Mouse (Mus musculus): ENCODE data around the gene Gabrb1. TPM values are rescaled to one million over a fixed set of nuclear protein-coding genes. Genes with fewer than 3 reads are reported as not detected.

Gabrb1 gene
- polyA plus RNA-seq, 1 experiment from 2014 or later = 2.7 TPM

DNA sequence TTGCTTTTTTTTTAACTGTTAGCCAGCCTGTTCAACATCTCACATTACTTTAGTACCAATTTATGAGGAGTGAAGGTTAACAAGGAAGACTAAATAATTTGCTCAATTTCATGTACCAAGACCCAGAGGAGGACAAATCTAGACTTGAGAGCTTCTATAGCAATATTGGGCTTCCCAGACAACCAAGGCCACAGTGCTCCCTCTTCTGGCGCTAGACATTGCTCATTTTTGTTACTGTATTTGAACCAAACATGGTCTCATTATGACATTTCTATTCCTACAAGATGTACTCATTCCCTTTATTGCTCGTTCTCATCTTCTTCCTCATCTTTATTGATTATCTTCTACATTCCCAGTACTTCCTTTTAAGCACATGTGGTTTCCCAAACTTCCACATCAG, 307.6 kb downstream of the Gabrb1 start:
- ATAC-seq (ENCODE audit: insufficient number of reproducible peaks, insufficient read depth, low FRiP score, low TSS enrichment, low read depth) = no peak
- no peak overlapping the region for H3K9ac ChIP-seq
- H3K4me3 ChIP-seq = no peak overlapping the region

GRCm38 (mm10) chr5:71970140-71970800, 312.4 kb downstream of the Gabrb1 start:
- H3K4me2 ChIP-seq = no peak overlapping the region
- H3K4me1 ChIP-seq = no peaks in the 10 kb centered on the region
- no peak overlapping the region for H3K9ac ChIP-seq
- no peak for ATAC-seq (ENCODE audit: insufficient number of reproducible peaks, insufficient read depth, low FRiP score, low TSS enrichment, low read depth)
- H3K27me3 ChIP-seq = no peaks in the 10 kb centered on the region
- no peaks in the 10 kb centered on the region for H3K36me3 ChIP-seq
- no peak overlapping the region for H3K4me3 ChIP-seq
- 80% methylated on average over 8 of the region's 8 CpGs for WGBS
- no peaks in the 10 kb centered on the region for H3K9me3 ChIP-seq
- H3K27ac ChIP-seq = no peak overlapping the region

More for the DNA sequence above, 307.6 kb downstream of the Gabrb1 start:
- no peaks in the 10 kb centered on the region for H3K36me3 ChIP-seq
- H3K4me2 ChIP-seq = no peak overlapping the region
- H3K4me1 ChIP-seq = no peaks in the 10 kb centered on the region
- H3K27ac ChIP-seq = no peak overlapping the region
- H3K9me3 ChIP-seq = no peaks in the 10 kb centered on the region
- no peaks in the 10 kb centered on the region for H3K27me3 ChIP-seq
- 75% methylated on average over 2 of the region's 2 CpGs for WGBS

- no peak overlapping the region for H3K9ac ChIP-seq
- ATAC-seq (ENCODE audit: insufficient number of reproducible peaks, insufficient read depth, low FRiP score, low TSS enrichment, low read depth) = no peak
- WGBS = 79% methylated on average over 5 of the region's 5 CpGs
- H3K4me1 ChIP-seq = no peaks in the 10 kb centered on the region; the same call in 1 of the 2 replicates
- no peaks in the 10 kb centered on the region for H3K9me3 ChIP-seq
- H3K4me2 ChIP-seq = no peak overlapping the region
- H3K27me3 ChIP-seq = no peaks in the 10 kb centered on the region
- H3K27ac ChIP-seq = no peak overlapping the region
- H3K4me3 ChIP-seq = no peak overlapping the region
- no peaks in the 10 kb centered on the region for H3K36me3 ChIP-seq
Measured at GRCm38 (mm10) chr5:71972831-71973230, 314.9 kb downstream of the Gabrb1 start.

DNA sequence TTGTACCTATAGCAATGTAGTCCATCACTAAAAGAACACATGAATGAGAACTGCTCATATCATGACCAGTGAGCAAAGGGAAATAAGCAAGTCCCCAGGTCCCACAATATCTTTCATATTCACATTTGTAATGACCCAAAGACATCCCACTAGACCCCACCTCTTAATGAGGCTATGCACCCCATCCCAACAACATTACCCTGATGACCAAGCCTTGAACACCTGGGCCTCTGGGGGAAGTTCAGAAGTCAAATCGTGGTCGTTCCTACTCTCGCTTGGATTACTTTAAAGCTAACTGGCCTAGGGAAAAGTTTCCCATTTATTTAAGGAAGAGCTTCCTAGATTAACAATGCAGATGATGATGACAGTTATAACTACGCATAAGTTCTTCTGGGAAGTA, 318.2 kb downstream of the Gabrb1 start:
- H3K36me3 ChIP-seq = no peaks in the 10 kb centered on the region
- WGBS = 87% methylated on average over 4 of the region's 4 CpGs
- H3K9ac ChIP-seq = no peak overlapping the region
- H3K9me3 ChIP-seq = no peaks in the 10 kb centered on the region
- no peak overlapping the region for H3K4me2 ChIP-seq
- no peaks in the 10 kb centered on the region for H3K27me3 ChIP-seq
- H3K4me1 ChIP-seq = no peaks in the 10 kb centered on the region; the same call in 1 of the 2 replicates
- no peak for ATAC-seq (ENCODE audit: insufficient number of reproducible peaks, insufficient read depth, low FRiP score, low TSS enrichment, low read depth)
- no peak overlapping the region for H3K4me3 ChIP-seq
- no peak overlapping the region for H3K27ac ChIP-seq

- no peak for ATAC-seq (ENCODE audit: insufficient number of reproducible peaks, insufficient read depth, low FRiP score, low TSS enrichment, low read depth)
- Histone ChIP-seq H3K4me1 (no peaks in the 10 kb centered on the region; the same call in 1 of the 2 replicates), H3K4me3 (no peak overlapping the region), H3K27ac (no peak overlapping the region), H3K9me3 (no peaks in the 10 kb centered on the region), H3K36me3 (no peaks in the 10 kb centered on the region), H3K4me2 (no peak overlapping the region), H3K27me3 (no peaks in the 10 kb centered on the region), H3K9ac (no peak overlapping the region)
- 59% methylated on average over 5 of the region's 5 CpGs for WGBS
Measured at GRCm38 (mm10) chr5:71976571-71977061, 318.7 kb downstream of the Gabrb1 start.

DNA sequence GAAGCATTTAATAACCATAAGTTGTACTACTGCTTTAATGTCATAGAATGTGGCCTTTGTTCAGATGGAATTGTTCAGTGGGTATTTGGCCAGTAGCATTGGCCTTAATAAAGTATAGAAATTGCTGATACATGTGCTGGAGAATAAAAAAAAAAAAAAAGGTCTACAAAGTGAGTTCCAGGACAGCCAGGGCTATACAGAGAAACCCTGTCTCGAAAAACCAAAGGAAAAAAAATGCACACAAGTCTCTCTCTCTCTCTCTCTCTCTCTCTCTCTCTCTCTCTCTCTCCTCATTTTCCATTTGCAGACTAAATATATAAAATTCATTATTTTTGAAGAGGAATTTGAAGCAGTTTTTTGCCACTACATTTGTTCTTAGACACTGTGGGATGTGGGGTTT, 328.6 kb downstream of the Gabrb1 start:
- Histone ChIP-seq H3K27ac (no peak overlapping the region), H3K4me3 (no peak overlapping the region), H3K4me1 (no peaks in the 10 kb centered on the region), H3K36me3 (no peaks in the 10 kb centered on the region), H3K4me2 (no peak overlapping the region), H3K9me3 (no peaks in the 10 kb centered on the region), H3K27me3 (no peaks in the 10 kb centered on the region), H3K9ac (no peak overlapping the region)
- no peak for ATAC-seq (ENCODE audit: insufficient number of reproducible peaks, insufficient read depth, low FRiP score, low TSS enrichment, low read depth)
- 55% methylated on average over 1 of the region's 1 CpGs for WGBS

- no peak for ATAC-seq (ENCODE audit: insufficient number of reproducible peaks, insufficient read depth, low FRiP score, low TSS enrichment, low read depth)
- Histone ChIP-seq H3K27ac (no peak overlapping the region), H3K27me3 (no peaks in the 10 kb centered on the region), H3K4me3 (no peak overlapping the region), H3K9me3 (no peaks in the 10 kb centered on the region), H3K4me2 (no peak overlapping the region), H3K9ac (no peak overlapping the region), H3K4me1 (no peaks in the 10 kb centered on the region), H3K36me3 (no peaks in the 10 kb centered on the region)
- WGBS = 67% methylated on average over 5 of the region's 5 CpGs
Measured at GRCm38 (mm10) chr5:71986983-71987398, 329.1 kb downstream of the Gabrb1 start.

DNA sequence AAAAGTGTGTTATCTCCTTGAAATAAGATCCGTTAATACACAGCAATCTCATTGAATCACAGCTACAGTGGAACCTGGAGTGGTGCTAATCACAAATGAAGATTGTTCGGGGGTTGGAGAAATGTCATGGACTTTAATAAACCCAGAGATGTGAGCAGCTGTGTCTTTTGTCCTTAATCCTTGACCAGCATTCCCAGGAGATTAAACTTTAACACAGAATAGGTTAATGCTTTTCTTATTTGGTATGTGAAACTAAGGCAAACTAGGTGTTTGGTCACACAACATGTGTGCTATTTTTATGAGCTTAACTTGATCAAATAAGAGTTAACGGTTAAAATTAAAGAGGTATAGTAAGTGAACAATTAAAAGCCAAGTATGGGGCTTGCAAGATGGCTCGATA, 341.6 kb downstream of the Gabrb1 start:
- no peaks in the 10 kb centered on the region for H3K4me1 ChIP-seq
- H3K4me2 ChIP-seq = no peak overlapping the region
- no peak overlapping the region for H3K27ac ChIP-seq
- ATAC-seq (ENCODE audit: insufficient number of reproducible peaks, insufficient read depth, low FRiP score, low TSS enrichment, low read depth) = no peak
- no peak overlapping the region for H3K9ac ChIP-seq
- H3K9me3 ChIP-seq = no peaks in the 10 kb centered on the region
- no peak overlapping the region for H3K4me3 ChIP-seq
- 83% methylated on average over 4 of the region's 4 CpGs for WGBS
- no peaks in the 10 kb centered on the region for H3K27me3 ChIP-seq
- no peaks in the 10 kb centered on the region for H3K36me3 ChIP-seq

DNA sequence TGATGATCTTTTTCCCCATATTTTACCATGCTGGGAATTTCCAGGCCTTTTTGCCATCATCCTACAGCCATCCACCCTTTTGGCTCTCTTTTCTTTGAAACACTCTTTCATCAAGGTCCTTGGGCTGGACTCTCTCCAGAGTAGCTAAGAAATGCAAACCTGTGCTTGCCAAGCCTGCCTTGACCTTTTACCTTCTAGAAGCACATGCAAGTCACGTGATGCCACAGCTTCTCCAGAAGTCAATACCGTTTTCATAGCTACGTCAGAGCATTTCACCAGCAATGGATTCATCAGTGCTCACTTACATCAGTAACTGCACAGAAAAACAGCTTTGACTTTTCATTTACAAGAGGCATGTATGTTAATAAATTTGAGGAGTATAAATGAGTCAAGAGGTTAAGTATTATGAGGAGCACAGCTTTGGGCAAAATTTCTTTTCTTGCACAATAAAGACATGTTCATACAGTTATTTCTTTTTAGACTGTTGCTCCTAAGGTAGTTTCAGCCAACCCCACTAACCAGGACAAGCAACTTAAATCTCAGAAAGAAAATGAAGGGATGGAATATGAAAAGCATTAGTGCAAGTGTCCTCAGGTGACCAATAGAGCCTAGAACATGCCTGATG, 346.0 kb downstream of the Gabrb1 start:
- Histone ChIP-seq H3K36me3 (no peaks in the 10 kb centered on the region), H3K4me2 (no peak overlapping the region), H3K27me3 (no peaks in the 10 kb centered on the region), H3K9ac (no peak overlapping the region), H3K4me3 (no peak overlapping the region), H3K27ac (no peak overlapping the region), H3K4me1 (no peaks in the 10 kb centered on the region), H3K9me3 (no peaks in the 10 kb centered on the region)
- 81% methylated on average over 3 of the region's 3 CpGs for WGBS
- ATAC-seq (ENCODE audit: insufficient number of reproducible peaks, insufficient read depth, low FRiP score, low TSS enrichment, low read depth) = no peak

GRCm38 (mm10) chr5:72036954-72037353, 379.0 kb downstream of the Gabrb1 start:
- Histone ChIP-seq H3K9me3 (no peaks in the 10 kb centered on the region), H3K4me1 (no peaks in the 10 kb centered on the region), H3K4me3 (no peak overlapping the region), H3K27ac (no peak overlapping the region), H3K27me3 (no peaks in the 10 kb centered on the region), H3K4me2 (no peak overlapping the region), H3K9ac (no peak overlapping the region), H3K36me3 (no peaks in the 10 kb centered on the region)
- no peak for ATAC-seq (ENCODE audit: insufficient number of reproducible peaks, insufficient read depth, low FRiP score, low TSS enrichment, low read depth)

DNA sequence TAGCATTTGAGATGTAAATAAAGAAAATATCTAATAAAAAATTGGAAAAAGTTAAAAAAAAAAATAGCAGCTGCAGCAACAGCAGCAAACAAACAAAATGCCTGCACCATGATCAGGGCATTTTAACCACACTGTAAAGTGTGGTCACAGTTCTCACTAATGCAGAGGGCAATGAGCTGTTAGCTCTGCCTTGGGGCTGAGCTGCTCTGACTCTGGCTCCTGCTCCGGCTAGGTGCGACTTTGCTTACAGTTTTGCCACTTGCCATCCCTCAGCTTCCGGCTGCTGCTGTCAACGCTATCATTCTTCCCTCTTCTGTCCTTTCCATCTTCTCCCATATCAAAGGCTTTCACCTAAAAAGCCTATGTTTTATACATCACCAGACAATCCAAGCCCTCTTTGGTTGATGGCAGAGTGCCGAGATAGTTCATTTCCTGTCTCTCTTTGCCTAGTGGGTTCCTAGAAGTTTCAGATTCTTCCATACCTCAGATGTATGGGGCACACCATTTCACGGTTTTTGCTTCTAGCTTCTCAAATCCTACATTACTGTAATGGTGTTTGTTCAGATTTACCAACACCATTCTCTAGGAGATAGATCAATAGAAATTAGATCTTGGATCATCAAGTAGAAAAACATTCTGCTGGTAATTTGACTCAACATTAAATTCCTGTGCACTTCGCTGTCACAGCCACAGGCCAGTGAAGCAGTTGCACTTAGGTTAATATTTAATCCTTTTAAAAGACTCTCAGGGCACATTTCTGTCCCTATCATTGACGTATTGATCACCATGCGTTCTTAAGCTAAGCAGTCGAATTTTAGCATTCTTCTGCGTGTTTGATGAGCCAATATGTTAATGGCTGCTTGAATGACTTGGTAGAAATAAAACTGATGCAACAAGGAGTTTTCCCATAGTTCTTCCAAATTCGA, 385.6 kb downstream of the Gabrb1 start:
- 80% methylated on average over 12 of the region's 12 CpGs for WGBS
- Histone ChIP-seq H3K36me3 (no peaks in the 10 kb centered on the region), H3K4me3 (no peak overlapping the region), H3K9me3 (no peaks in the 10 kb centered on the region), H3K4me2 (no peak overlapping the region), H3K27ac (no peak overlapping the region), H3K27me3 (no peaks in the 10 kb centered on the region), H3K4me1 (no peaks in the 10 kb centered on the region), H3K9ac (no peak overlapping the region)
- ATAC-seq (ENCODE audit: insufficient number of reproducible peaks, insufficient read depth, low FRiP score, low TSS enrichment, low read depth) = no peak
